Mouse (Mus musculus) stomach, postnatal 0 days (tissue): ENCODE results near the gene Ctla4. TPM values are rescaled to one million over a fixed set of nuclear protein-coding genes. Genes with fewer than 3 reads are reported as not detected.

Source experiments
- ATAC-seq: fragments of 200-750 bp; cut with Nextera tagmentation; 2 replicates; pipeline ENCODE4 v1.8.0; 2017; ENCODE audit not compliant: low FRiP score, low TSS enrichment
- DNase-seq: peaks from one replicate; pipeline ENCODE4 v3.0.0-alpha.2; 2016; ENCODE audit warnings: low spot score
- H3K27ac ChIP-seq: fragments of 300-500 bp; sonication (generic); replicated peaks from 2 replicates; pipeline ENCODE4 v1.5.1; 2014; ENCODE audit warnings: mild to moderate bottlenecking, control low read depth
- H3K27me3 ChIP-seq: fragments of 300-500 bp; sonication (generic); 2 replicates; pipeline ENCODE4 v1.6.1; 2014; ENCODE audit warnings: low read length; ENCODE audit not compliant: control insufficient read depth, insufficient read depth
- H3K36me3 ChIP-seq: fragments of 300-500 bp; sonication (generic); 2 replicates; pipeline ENCODE4 v1.6.1; 2014; ENCODE audit warnings: low read length, mixed read lengths; ENCODE audit not compliant: control insufficient read depth, insufficient read depth
- H3K4me1 ChIP-seq: fragments of 300-500 bp; sonication (generic); replicated peaks from 2 replicates; pipeline ENCODE4 v1.6.1; 2014; ENCODE audit warnings: antibody characterized with exemption; ENCODE audit not compliant: control insufficient read depth, insufficient read depth
- H3K4me2 ChIP-seq: fragments of 300-500 bp; sonication (generic); replicated peaks from 2 replicates; pipeline ENCODE4 v1.6.1; 2014; ENCODE audit warnings: low read depth, mild to moderate bottlenecking, control low read depth, moderate library complexity
- H3K4me3 ChIP-seq: fragments of 300-500 bp; sonication (generic); 2 replicates; pipeline ENCODE4 v1.5.1; 2014; ENCODE audit warnings: low read depth, low read length, control low read depth
- H3K9ac ChIP-seq: fragments of 300-500 bp; sonication (generic); 2 replicates; pipeline ENCODE4 v1.6.1; 2014; ENCODE audit warnings: mild to moderate bottlenecking, low read length, control low read depth, mixed read lengths
- H3K9me3 ChIP-seq: fragments of 300-500 bp; sonication (generic); 2 replicates; pipeline ENCODE4 v1.6.1; 2016; ENCODE audit warnings: low read length; ENCODE audit not compliant: control insufficient read depth
- CTCF ChIP-seq: IDR thresholded peaks from 2 replicates; pipeline ENCODE4 v1.5.1; 2016; ENCODE audit warnings: antibody characterized with exemption, low read depth, mild to moderate bottlenecking, moderate library complexity
- EP300 ChIP-seq: optimal IDR thresholded peaks from 2 replicates; pipeline ENCODE3; 2016; ENCODE audit warnings: antibody characterized with exemption
- WGBS: fragments of 180-500 bp; shearing (Covaris S2); extraction: QIAGEN DNeasy Blood & Tissue Kit; methylation state at CpG from one replicate; pipeline ENCODE4 v1.1.7; 2014; 5-methylcytosine and 5-hydroxymethylcytosine counted together
- polyA plus RNA-seq: library from polyadenylated mRNA; unstranded; fragments of >200 nt; fragmentation: Nextera tagmentation; extraction: Ambion mirVana; gene quantifications from 2 replicates; pipeline ENCODE4 v1.2.1, GENCODE M21; 2015

The Ctla4 gene
- polyA plus RNA-seq, 1 experiment from 2014 or later, result not detected

DNA sequence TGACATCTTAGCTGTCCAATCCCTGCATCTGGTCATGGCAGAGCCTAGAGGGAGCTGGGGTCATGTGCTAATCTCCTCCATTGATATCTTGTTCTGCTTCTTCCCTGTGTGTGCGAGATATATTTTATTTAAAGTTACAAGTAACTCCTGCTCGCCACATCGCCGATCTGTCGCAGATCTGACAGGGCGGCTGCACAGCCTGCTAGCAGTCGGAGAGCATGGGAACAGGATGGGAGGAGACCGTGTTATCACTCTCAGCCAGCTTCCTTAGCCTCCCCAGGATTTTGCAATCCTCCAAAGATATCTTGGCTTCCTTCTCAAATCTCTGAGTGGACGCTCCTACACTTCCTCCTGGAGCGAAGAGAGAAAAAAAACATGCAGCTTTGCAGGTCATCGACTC, 73.7 kb downstream of the Ctla4 start:
- no peak for DNase-seq
- Histone ChIP-seq H3K4me1 (no peaks in the 10 kb centered on the region), H3K9me3 (no peaks in the 10 kb centered on the region), H3K36me3 (no peaks in the 10 kb centered on the region), H3K9ac (no peak overlapping the region), H3K4me2 (no peak overlapping the region), H3K4me3 (no peak overlapping the region), H3K27ac (no peak overlapping the region), H3K27me3 (no peaks in the 10 kb centered on the region)
- TF ChIP-seq CTCF, result no peak
- no peak for TF ChIP-seq EP300
- 65% methylated on average over 11 of the region's 11 CpGs for WGBS
- ATAC-seq, result no peak

GRCm38 (mm10) chr1:60961080-60961479, 74.3 kb downstream of the Ctla4 start:
- H3K4me2 ChIP-seq, result no peak overlapping the region
- no peak overlapping the region for H3K27ac ChIP-seq
- no peaks in the 10 kb centered on the region for H3K4me1 ChIP-seq
- no peaks in the 10 kb centered on the region for H3K9me3 ChIP-seq
- H3K4me3 ChIP-seq, result no peak overlapping the region
- DNase-seq (peak; percentile 44), ATAC-seq (no peak)
- no peaks in the 10 kb centered on the region for H3K36me3 ChIP-seq
- TF ChIP-seq EP300, result no peak
- peak; percentile 84 for TF ChIP-seq CTCF
- H3K9ac ChIP-seq, result no peak overlapping the region
- WGBS, result 16% methylated on average over 4 of the region's 4 CpGs
- no peaks in the 10 kb centered on the region for H3K27me3 ChIP-seq

DNA sequence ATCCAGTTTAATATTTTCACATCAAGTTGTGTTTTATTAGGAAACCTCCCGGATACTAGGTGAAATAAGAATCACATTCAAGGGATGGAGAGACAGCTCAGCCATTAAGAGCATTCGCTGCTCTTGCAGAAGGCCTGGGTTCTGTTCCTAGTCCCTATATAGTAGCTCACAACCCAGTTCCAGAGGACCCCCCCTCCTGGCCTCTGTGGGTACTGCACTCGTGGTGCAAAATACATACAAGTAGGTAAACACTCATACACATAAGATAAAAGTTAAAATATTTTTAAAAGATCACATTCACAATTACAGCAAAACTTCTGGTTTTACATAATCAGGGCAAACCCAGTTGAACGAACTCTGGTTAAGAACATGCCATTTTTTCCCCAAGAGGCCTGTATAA, 75.3 kb downstream of the Ctla4 start:
- WGBS, result 92% methylated on average over 4 of the region's 4 CpGs
- Histone ChIP-seq H3K4me2 (no peak overlapping the region), H3K27me3 (no peaks in the 10 kb centered on the region), H3K27ac (no peak overlapping the region), H3K4me1 (no peaks in the 10 kb centered on the region), H3K36me3 (no peaks in the 10 kb centered on the region), H3K4me3 (no peak overlapping the region), H3K9me3 (no peaks in the 10 kb centered on the region), H3K9ac (no peak overlapping the region)
- TF ChIP-seq CTCF, result peak; percentile 21; the same call in 1 of the 2 replicates
- no peak for TF ChIP-seq EP300
- no peak for ATAC-seq
- DNase-seq, result no peak

Other genes with a start within 250 kb of the Ctla4 start
- gene Cd28, start 170.2 kb upstream of the Ctla4 start, polyA plus RNA-seq, result 0.06 and 0.18 TPM in 2 replicates
- gene Icos, start 90.9 kb downstream of the Ctla4 start, polyA plus RNA-seq, result 0.08 and 0.19 TPM in 2 replicates